Mouse (Mus musculus): ENCODE measurements around the gene Btg4.
"Not testable (repeated sequence)": the region's sequence is repeated elsewhere in the genome, so short reads cannot be mapped to it uniquely, and the experiment has no call there.

The Btg4 gene

DNA sequence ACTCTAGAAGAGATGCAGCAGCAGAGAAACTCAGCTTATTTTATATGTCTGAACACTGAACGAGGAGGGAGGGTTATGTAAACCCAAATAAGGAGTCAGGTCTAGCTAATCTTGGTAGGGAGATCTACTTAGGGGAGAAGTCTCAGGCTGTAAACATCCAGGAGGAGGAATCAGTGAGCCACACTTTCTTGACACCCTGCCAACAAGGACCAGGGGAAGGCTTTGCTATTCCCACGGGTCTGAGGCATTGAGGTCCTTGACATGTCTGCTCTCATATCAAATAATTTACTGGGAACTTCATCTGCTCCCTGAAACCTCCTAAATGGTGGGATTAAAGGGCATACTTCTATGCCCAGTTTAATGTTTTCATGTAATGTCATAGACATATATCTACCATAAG, 35.6 kb downstream of the Btg4 start:
- DNase-seq: no peak

DNA sequence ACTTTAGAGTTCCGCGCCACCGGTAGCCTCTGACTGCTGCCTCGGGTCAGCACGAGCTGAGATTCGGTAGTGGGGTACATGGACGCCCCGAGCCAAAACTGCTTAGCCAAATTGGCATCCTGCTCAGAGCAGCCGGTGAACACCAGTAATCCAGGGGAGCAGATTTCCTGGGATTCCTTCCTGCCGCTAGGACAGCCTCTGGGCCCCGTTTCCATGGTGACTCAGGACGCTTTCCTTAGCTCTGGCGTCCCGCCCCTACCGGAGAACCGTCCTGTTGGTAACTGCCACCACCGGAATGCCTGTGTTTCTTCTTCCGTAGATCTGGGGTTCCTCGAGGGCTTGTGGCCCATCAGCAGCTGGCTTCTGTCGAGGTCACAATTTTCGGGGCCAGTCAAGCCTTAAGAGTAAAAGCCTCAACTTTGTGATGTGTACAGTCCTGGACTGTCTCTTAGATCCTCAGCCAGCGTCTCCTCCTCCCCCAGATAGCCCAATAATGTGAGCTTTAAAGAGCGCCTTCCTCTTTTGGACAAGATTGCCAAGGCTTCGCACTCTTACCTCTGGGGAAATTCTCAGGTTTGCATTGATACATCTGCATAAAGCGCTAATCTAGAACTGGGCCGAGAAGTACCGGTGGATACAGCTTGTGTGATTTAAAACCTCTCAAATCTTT, 41.2 kb downstream of the Btg4 start, which contains the start of gene 4833427G06Rik:
Gene 4833427G06Rik (minus strand): TSS at position 323 of the 670 bp plus-strand sequence.
- DNase-seq: peak; percentile 49

DNA sequence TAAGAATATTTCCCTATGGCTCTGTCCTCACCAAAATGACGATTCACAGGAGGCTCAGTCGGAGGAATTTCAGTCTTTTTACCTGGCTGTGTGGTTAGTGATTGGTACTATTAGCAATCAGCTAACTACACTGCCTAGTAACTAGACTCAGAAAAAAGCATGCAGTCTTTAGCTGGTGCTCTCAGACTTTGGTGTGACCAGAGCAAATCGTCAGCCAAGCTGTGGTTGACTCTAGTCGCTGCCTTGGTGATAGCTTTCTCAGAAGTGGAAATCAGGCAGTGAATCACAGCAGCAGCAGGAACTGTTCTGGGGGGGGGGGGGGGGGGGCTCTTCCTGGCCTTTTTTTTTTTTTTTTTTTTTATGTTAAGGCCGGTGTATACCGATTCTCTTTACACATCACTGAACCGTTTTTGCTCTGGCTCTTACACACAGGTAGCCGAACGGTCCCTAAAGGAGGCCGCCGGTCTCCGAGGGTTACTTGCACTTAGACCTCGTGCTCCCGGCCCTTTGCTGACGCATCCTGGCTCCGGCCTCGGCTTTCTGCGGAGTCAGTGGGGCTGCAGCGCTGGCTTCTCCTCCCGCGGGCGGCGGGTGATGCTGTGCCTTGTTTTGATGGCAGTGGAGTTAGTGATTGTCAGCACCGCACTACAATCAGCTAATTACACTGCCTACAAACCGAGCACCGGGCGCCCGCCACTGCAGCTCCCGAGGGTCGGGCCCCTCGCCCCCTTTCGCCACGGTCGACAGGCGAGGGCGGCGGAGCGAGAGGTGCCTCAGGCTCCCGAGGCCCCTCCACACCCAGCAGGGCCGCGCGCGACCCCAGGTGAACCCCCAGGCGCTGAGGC, 42.5 kb downstream of the Btg4 start:
- DNase-seq: peak; percentile 25

DNA sequence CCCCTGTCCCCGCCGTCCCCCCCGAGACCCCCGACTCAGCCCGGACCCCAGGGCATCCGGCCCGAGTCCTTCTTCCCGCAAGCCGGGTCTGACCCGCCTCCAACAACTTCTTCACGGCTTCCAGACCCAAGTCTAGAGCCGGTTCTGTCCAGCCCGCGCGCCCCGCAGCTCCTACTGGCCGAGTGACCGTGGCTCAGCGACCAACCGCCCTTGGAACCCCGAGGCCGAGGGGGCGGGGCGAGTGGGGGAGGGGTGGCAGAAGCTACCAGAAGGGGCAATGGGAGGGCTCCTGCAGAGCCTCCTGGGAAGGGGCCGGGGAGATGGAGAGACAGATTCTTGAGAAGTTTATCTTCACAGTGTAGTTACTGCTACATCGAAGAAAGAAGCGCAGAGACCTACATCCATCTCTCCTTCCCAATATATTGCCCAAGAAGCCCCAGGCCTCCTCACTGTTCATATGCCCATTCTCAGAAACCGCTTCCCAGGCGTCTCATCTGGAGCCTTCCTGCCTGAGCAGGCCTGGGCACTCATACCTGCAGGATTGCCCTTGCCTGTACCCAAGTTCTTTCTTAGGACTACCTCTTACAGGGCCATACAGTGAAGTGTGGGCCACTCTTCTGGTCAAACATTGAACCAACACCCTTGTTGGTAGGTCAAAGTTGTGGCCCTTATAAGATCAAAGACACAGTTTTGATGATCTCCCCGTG, 43.3 kb downstream of the Btg4 start:
- DNase-seq: peak; percentile 49

DNA sequence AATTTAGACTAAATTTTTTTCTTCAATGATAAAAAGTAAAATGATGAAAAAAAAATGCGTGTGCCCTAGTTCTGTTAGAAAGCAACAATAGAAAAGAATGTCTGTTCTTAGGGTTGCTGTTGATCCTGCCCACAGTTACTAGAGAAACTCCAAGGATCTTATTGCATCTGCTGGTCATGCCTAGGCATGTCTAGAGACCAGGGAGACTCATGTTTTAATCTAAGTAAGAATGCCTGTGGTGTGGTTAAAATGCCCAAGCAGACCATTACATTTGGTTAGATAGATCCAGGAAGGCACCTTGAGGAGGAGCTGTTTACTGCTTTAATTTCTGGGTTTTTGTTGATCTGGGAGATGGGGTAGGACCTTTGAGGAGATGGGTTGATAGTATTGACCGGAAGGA, 45.0 kb downstream of the Btg4 start:
- no peak for DNase-seq

DNA sequence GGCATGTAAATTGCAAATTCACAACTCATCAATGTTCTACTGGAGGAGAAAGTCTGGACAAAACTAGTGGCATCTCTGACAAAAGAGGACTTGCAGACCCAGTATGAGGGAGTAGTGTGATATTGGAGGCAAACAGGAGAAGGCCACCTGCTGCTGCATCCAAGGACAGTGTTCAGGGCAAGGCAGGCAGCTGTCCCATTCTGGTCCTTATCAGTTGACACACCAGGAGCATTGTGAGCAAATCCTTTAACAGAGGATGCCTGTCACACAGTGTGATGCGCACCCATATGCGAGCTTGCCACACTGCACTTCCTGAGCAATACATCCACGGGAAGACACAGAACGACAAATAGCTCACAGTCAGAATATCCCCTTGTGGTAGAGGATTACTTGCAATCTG, 54.1 kb downstream of the Btg4 start:
- DNase-seq: no peak

DNA sequence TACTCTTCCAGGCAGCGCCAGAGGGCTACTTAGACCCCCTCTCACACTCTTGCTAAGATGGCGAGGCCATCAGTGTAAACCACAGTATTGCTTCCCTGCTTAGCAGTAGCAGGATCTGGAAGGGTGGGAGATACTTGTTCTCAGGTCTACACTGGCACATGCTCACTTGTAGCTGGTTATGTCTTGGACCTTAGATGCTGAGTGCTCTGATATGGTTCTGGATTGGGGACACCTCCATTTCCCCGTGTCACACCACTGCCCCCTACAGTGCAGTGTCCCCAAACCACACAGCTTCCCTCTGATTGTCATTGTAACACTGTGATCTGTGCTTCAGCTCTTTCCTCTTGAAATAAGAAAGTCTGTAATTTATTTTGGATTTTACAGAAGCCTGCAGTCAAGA, 76.3 kb downstream of the Btg4 start:
- DNase-seq: peak; percentile 40

DNA sequence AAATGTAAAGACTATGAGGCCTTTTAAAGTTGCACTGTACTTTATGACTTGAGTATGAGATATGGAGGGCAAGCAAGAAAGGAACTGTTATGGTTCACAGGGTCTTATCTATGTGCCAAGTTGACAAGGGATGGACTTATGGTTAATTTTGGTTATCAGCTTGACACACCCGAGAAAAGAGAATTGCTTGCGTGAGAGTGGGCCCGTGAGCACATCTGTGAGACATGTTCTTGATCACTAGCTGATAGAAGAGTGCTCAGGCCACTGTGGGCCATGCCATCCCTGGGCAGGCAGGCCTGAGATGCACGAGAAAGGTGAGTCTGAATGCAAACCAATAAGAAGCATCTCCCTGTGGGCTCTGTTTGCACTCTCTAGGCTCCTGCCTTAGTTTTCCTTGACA, 76.7 kb downstream of the Btg4 start:
- no peak for DNase-seq

DNA sequence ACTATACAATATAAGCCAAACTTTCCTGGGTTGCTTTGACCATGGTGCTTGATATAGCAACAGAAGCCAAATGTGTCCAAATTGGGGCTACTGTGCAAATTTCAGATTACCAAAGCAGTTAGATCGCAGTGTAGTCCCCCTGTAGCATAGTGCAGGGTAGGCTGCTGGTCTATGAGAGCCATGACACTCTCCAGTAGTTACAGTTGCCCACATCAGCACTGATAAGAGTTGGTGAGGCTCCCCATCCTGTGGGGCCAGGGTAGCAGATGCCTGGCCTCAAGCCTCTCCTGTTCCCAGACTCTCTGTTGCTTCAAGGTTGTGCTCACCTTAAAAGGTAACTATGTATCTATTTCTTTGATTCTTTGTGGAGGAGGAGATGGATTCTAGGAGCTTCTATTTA, 77.1 kb downstream of the Btg4 start:
- DNase-seq: peak; percentile 20

DNA sequence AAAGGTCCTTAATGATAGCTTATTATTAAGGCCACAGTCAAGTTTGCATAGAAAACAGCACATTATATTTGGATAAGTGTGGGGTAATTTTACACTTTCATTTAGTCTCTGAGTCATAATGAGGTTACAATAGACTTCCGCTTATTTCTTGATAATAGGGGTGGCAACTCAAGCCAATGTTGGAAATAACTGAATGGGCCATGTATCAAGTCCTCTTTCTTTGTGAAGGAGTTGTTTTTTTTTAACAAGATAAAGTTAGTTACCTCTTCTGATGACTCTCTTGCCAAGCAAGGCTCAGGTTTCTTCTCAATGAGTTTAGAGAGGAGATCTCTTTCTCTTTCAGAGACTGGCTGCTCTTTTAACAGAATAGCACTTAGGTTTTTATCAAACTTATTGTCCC, 77.6 kb downstream of the Btg4 start:
- DNase-seq: no peak

DNA sequence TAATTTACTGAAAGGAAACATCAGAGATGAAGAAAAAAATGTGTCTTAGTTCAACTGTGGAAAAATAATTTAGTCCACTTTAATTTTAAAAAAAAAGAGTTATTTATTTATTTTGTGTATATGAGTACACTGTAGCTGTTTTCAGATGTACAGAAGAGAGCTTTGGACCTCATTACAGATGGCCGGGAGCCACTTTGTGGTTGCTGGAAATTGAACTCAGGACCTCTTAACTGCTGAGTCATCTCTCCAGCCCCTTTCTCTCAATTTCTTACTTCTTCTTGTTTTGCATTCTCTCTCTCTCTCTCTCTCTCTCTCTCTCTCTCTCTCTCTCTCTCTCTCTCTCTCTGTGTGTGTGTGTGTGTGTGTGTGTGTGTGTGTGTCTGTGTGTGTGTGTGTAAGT, 78.7 kb downstream of the Btg4 start:
- not testable (repeated sequence) for DNase-seq

DNA sequence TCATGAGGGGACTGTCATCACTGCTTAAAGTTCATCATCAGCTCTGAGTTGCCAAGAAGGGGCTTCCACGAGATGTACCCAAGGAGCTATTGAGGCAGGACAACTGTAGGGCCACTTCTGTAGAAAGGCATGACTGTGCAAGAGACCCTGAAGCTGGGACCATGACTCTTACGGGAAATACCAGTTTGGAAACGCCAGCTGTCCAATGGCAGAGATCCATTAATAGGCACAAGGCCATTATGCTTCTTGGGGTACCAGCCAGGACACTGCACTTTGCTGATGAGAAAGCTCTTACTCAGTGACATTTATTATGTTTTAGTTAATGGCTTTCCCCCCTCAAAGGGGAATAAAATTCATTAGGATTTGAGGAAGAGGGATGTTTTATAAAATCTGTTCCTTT, 80.0 kb downstream of the Btg4 start:
- DNase-seq: no peak

DNA sequence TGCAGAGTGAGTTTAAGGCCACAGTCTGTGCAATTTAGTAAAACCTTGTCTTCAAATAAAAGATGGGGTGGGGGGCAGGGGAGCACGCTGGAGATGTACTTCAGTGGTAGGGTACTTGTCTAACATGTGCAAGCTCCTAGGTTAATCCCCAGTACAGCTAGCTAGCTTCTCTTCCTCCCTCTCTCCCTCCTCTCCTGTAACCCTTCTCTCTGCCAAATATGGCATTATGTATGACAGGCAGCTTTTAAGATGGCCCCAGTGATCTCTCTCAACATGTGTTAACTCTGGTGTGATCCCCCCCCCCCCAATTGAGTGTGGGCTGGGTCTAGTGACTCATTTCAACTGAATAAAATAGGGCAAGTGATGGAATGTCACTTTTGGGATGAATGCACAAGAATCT, 82.7 kb downstream of the Btg4 start:
- no peak for DNase-seq

DNA sequence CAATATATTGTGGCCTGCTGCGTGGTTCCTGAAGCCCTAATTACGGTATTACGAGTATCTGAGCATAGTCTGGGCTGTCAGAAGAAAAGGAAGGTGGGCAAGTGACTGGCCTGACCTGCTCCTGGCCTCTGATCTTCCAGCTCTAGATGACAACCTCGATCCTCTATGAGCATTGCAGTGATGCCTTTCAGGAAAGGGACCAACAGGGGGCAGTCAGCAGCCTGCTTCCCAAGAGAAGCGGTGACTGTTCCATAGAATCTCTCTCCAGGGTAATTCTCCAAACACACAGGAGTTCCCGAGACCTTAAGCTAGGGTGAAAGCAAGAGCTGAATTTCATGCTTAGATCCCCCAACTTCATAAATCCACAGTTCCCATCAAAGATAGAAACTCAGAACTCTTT, 83.5 kb downstream of the Btg4 start:
- no peak for DNase-seq

DNA sequence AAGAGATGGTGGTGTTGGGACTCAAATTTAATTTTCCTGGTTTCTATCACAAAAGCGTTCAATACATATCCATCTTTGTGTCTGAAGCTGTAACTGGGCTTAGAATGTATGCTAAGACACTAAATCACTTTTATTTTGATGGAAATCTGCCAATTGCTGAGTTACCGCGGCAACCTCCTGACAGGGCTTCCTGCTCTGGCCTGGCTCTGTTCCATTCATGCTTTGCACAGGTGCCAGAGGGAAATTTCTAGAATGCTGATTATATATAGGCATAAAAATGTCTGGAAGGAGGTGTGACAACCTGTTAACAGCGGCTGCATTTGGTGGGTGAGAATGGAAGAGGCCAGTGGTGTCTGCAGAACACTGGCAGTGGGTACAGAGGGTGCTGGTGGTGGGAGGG, 85.8 kb downstream of the Btg4 start:
- DNase-seq: no peak

DNA sequence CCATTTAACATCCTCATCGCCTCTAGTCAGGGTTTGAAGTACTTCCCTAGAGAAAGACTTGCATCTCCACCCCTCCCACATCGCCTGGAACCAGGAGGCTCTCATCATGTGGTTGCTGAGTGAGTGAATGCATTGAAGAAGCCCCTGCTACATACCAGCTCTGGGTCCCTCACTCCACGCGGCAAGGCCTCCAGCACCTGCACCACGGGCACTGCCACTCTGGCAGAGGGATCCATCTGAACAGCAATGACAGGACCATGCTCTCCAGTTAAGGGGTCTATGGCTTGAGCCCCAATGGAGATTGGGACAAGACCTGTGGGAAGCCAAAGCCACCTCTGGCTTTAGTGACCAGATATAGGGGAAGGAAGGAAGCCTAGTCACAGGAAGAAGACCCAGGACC, 86.6 kb downstream of the Btg4 start:
- DNase-seq: no peak

DNA sequence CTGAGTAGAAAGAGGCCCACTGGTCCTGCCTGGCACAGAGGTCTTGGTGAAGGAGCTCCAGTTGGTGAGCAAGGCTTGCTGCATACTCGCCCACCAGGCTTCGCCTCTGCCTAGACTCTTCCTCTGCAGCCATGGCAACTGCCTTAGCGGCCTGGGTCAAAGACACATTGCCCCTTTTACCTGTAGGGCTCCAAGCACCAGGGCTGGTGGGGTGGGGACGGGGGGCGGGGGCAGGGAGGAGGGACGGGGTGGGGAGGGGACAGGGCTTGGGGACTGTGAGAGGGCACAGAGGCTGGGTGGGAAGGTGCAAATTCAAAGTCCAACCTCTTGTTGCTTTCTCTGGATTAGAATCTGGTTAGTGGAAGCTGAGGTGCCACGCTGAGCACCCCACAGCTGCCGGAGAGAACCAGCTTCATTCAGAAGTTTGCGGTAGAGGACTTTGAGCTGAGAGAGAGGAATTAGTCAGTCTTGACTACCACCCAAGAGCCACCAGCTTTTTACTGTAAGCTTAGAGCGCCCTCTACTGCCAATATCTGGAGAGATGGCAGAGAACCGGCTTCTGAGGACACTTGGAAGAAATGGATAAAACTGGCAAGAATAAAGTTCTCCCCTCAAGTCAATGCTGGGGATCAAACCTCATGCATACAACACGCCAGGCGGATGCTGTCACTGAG, 91.5 kb downstream of the Btg4 start:
- peak; percentile 59 for DNase-seq

DNA sequence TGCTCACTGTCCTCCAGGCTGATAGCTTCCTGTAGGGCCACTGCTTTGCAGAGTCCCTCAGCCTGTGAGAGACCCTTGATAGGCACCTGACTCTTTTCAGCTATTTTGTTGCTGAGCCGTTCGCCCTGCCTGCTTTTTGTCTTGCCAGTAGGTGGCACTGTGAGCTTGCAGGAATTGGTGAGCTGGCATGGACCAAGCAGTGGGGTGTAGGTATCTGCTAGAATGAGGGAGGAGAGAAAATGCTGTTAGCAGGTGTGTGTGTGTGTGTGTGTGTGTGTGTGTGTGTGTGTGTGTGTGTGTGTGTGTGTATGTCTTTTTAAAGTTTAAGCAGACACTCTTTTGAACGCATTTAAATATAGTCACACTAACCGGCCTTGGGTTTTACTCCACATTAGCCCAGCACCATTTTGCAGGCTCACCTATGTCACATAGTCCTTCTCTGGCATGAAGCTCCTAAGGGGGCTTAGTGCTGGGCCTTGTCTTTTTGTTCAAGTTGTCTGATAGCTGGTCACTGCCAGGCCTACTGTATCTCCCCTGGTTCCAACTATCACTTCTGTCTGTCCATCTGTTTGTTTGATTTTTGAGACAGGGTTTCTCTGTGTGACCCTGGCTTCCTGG, 101.2 kb downstream of the Btg4 start:
- peak; percentile 63 for DNase-seq

DNA sequence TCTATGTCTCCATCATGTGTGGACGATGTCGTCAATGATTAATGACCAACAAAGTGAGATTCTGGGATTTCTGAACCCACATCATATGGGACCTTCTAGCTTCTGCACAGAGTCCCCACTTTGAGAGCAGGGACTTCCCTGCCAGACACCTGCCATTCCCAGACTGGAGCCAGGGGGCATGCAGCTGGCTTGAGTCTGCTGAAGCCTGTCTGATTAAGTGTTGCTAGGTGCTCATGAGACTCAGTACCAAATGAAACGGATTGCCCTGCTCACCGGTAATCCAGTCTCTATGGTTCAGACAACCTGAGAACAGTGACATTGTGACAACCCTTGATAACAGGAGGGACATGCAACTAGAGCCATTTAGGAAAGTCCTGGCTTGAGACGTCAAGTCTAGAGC, 103.3 kb downstream of the Btg4 start:
- no peak for DNase-seq

DNA sequence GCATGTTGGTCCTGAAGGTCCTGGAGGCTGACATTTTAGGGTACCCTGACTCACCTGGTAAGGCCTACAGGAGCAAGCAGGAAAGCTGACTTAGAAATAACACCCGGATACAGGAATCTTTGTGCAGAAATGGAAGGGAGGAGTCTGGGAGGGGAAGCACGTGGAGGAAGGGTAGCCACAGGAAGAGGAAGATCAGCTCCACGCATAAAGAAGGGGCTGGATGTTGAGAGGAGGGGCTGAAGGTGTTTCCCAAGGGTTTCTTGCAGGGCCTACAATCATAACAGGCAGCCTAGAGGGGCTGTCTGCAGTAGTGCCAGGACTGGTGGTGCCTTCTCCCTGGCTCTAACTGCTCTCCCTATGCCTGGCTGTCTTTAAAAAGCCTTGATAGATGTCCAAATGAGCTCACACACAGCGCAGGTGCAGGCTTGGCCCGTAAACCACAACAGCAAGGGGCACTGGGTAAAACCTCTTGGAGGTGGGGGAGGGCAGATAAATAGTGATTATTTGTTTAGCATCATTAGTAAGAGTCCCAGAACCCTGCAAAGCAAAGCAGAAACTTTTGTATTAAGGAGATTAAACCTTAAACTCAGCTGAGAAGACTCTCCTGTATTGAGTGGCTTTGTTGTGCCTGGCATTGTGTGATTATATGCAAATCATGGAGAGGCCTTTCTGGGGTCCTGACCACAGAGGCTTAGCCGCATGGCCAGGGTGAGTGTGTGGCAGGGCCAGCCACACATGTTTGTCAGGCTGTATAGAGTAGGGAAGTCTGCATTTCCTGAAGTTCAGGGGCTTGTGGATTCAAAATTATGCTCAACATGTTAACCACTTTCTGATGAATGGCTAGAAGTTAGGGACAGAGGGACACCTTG, 104.8 kb downstream of the Btg4 start, which contains the start of gene Gm32742:
Gene Gm32742 (minus strand): TSS at position 206 of the 869 bp plus-strand sequence.
- DNase-seq: no peak

DNA sequence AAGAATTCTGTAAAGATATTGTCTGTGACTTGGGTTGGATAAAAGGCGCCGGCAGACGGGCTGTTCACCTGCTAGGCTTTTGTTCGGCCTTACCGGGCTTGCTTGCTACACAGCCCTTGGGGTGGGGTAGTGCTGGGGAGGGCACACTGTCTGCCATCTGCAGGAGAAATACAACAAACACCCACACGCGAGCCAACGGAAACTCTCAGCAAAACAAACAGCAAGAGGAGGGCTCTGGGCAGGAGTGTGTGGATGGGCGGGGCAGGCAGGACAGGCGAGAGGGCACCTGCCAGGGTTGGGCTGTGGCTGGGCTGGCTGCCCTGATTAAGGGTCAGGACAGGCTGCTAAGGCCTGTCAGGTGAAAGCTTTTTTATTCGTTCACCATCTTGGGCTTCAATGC, 107.3 kb downstream of the Btg4 start:
- DNase-seq: no peak

DNA sequence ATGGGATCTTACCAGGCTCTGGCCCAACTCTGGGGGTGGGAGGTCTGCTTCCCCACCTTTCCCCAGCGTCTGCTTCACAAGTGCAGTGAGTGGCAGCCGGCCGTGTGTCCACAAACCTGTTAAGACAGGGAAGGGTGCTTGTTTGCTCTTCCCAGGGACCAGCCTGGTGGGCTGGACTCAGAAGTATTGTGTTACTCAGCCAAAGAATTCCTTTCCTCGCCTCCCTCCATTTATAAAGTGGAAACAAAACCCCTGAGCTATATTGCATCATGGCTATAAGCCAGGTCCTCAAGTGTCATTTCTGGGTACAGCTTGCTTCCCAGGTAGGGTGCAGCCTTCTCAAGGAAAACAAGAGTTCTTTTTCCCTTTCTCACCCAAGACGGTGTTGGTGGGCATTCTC, 108.0 kb downstream of the Btg4 start:
- no peak for DNase-seq

All from liver (tissue).